Mouse (Mus musculus) left cerebral cortex, adult 8-10 months (tissue): ENCODE measurements at regions not wholly inside any gene's neighbourhood (a gene's known extent, or its start where the extent isn't known, plus 50 kb on each side); places are given as distances from the start of the nearest gene placed in this dataset.

Experiments
- DNase-seq, 2 experiments: peaks; one replicate each; pipeline ENCODE4 v3.0.0; 2022; ENCODE audit warnings: low spot score in 2 of 2

GRCm38 (mm10) chr1:186505051-186505711 is 200.6 kb downstream of the Tgfb2 start:
- no peak for DNase-seq

- no peak for DNase-seq
These were observed 204.1 kb downstream of the Tgfb2 start for GRCm38 (mm10) chr1:186501726-186502125.

GRCm38 (mm10) chr1:186497872-186498271 is 207.9 kb downstream of the Tgfb2 start:
- no peak for DNase-seq

GRCm38 (mm10) chr1:186497333-186497732 is 208.5 kb downstream of the Tgfb2 start:
- no peak for DNase-seq

- no peak for DNase-seq
These were observed 211.4 kb downstream of the Tgfb2 start for GRCm38 (mm10) chr1:186494411-186494783.

GRCm38 (mm10) chr1:186493664-186494410 is 212.0 kb downstream of the Tgfb2 start:
- no peak for DNase-seq

- DNase-seq: no peak
These were observed 223.6 kb downstream of the Tgfb2 start for GRCm38 (mm10) chr1:186482177-186482576.

- no peak for DNase-seq
These were observed 225.8 kb downstream of the Tgfb2 start for GRCm38 (mm10) chr1:186480019-186480418.

GRCm38 (mm10) chr1:186478428-186479238 is 227.2 kb downstream of the Tgfb2 start:
- DNase-seq: no peak

GRCm38 (mm10) chr1:186474844-186475243 is 230.9 kb downstream of the Tgfb2 start:
- peak in 1 of 2 experiments; percentile 27 for DNase-seq

GRCm38 (mm10) chr1:186474385-186474784 is 231.4 kb downstream of the Tgfb2 start:
- DNase-seq: no peak

- DNase-seq: no peak
These were observed 232.8 kb downstream of the Tgfb2 start for GRCm38 (mm10) chr1:186472955-186473354.

- DNase-seq: no peak
These were observed 240.3 kb downstream of the Tgfb2 start for GRCm38 (mm10) chr1:186465526-186465925.

- DNase-seq: no peak
These were observed 245.0 kb downstream of the Tgfb2 start for GRCm38 (mm10) chr1:186460742-186461141.

- no peak for DNase-seq
These were observed 247.6 kb downstream of the Tgfb2 start for GRCm38 (mm10) chr1:186458099-186458637.

GRCm38 (mm10) chr1:186457098-186457497 is 248.7 kb downstream of the Tgfb2 start:
- no peak for DNase-seq

- DNase-seq: no peak
These were observed 249.7 kb downstream of the Tgfb2 start for GRCm38 (mm10) chr1:186456131-186456530.

- no peak for DNase-seq
These were observed 250.6 kb downstream of the Tgfb2 start for GRCm38 (mm10) chr1:186455177-186455660.

- DNase-seq: no peak
These were observed 251.2 kb downstream of the Tgfb2 start for GRCm38 (mm10) chr1:186454393-186455085.

- DNase-seq: no peak
These were observed 256.7 kb downstream of the Tgfb2 start for GRCm38 (mm10) chr1:186448841-186449650.
